Mouse (Mus musculus) midbrain, embryonic 14.5 days (tissue): ENCODE measurements around the gene Trip13. TPM values are rescaled to one million over a fixed set of nuclear protein-coding genes. Genes with fewer than 3 reads are reported as not detected.

Experiments used
- ATAC-seq: fragments of 200-750 bp; cut with Nextera tagmentation; 2 replicates; pipeline ENCODE4 v1.8.0; 2017; ENCODE audit warnings: moderate number of reproducible peaks, moderate library complexity; ENCODE audit not compliant: low FRiP score, low TSS enrichment
- DNase-seq: peaks from one replicate; pipeline ENCODE4 v3.0.0-alpha.2; 2015
- H3K27ac ChIP-seq: fragments of 300-500 bp; sonication (generic); replicated peaks from 2 replicates; pipeline ENCODE4 v1.5.1; 2014; ENCODE audit warnings: mild to moderate bottlenecking, low read depth, low read length, moderate library complexity
- H3K27me3 ChIP-seq: fragments of 300-500 bp; sonication (generic); 2 replicates; pipeline ENCODE4 v1.6.1; 2014; ENCODE audit warnings: low read length, control low read depth, mixed read lengths; ENCODE audit not compliant: control insufficient read depth, insufficient read depth
- H3K36me3 ChIP-seq: fragments of 300-500 bp; sonication (generic); 2 replicates; pipeline ENCODE4 v1.6.1; 2014; ENCODE audit warnings: low read length, control low read depth; ENCODE audit not compliant: control insufficient read depth, insufficient read depth
- H3K4me1 ChIP-seq: fragments of 300-500 bp; sonication (generic); 2 replicates; pipeline ENCODE4 v1.6.1; 2014; ENCODE audit warnings: mild to moderate bottlenecking, antibody characterized with exemption, low read length, control low read depth; ENCODE audit not compliant: control insufficient read depth, insufficient read depth
- H3K4me2 ChIP-seq: fragments of 300-500 bp; sonication (generic); 2 replicates; pipeline ENCODE4 v1.6.1; 2014; ENCODE audit warnings: mild to moderate bottlenecking, low read length, moderate library complexity
- H3K4me3 ChIP-seq: fragments of 300-500 bp; sonication (generic); replicated peaks from 2 replicates; pipeline ENCODE4 v1.5.1; 2014; ENCODE audit warnings: low read depth, low read length
- H3K9ac ChIP-seq: fragments of 300-500 bp; sonication (generic); replicated peaks from 2 replicates; pipeline ENCODE4 v1.6.1; 2014; ENCODE audit warnings: mild to moderate bottlenecking, low read length, moderate library complexity
- H3K9me3 ChIP-seq: fragments of 300-500 bp; sonication (generic); 2 replicates; pipeline ENCODE4 v1.6.1; 2016; ENCODE audit warnings: low read length, control low read depth, mixed read lengths; ENCODE audit not compliant: control insufficient read depth
- WGBS: fragments of 180-500 bp; shearing (Covaris S2); extraction: QIAGEN DNeasy Blood & Tissue Kit; methylation state at CpG from one replicate; pipeline ENCODE4 v1.1.7; 2014; 5-methylcytosine and 5-hydroxymethylcytosine counted together
- polyA plus RNA-seq: library from polyadenylated mRNA; unstranded; fragments of >200 nt; fragmentation: Nextera tagmentation; extraction: Ambion mirVana; gene quantifications from 2 replicates; pipeline ENCODE4 v1.2.1, GENCODE M21; 2014

The Trip13 gene
- polyA plus RNA-seq, 1 experiment from 2014 or later: 13.9 TPM

- Histone ChIP-seq H3K36me3 (peaks cover 96% of the 10 kb centered on the region), H3K9ac (no peak overlapping the region), H3K4me1 (no peaks in the 10 kb centered on the region), H3K9me3 (no peaks in the 10 kb centered on the region), H3K4me2 (no peak overlapping the region), H3K27ac (no peak overlapping the region), H3K4me3 (no peak overlapping the region), H3K27me3 (no peaks in the 10 kb centered on the region)
- WGBS: 84% methylated on average over 6 of the region's 6 CpGs
- DNase-seq (no peak), ATAC-seq (no peak)
Measured at GRCm38 (mm10) chr13:73954666-73955065, 17.1 kb upstream of the Trip13 start.

GRCm38 (mm10) chr13:73953551-73954130 lies 16.1 kb upstream of the Trip13 start:
- Histone ChIP-seq H3K27me3 (no peaks in the 10 kb centered on the region), H3K4me3 (no peak overlapping the region), H3K4me2 (no peak overlapping the region), H3K27ac (no peak overlapping the region), H3K9ac (no peak overlapping the region), H3K36me3 (peaks cover 96% of the 10 kb centered on the region), H3K4me1 (no peaks in the 10 kb centered on the region), H3K9me3 (no peaks in the 10 kb centered on the region)
- DNase-seq (no peak), ATAC-seq (no peak)
- WGBS: 93% methylated on average over 1 of the region's 1 CpGs

GRCm38 (mm10) chr13:73944606-73945005 lies 7.0 kb upstream of the Trip13 start:
- no peak overlapping the region for H3K4me3 ChIP-seq
- no peaks in the 10 kb centered on the region for H3K9me3 ChIP-seq
- H3K4me2 ChIP-seq: no peak overlapping the region
- no peaks in the 10 kb centered on the region for H3K4me1 ChIP-seq
- no peaks in the 10 kb centered on the region for H3K27me3 ChIP-seq
- H3K27ac ChIP-seq: no peak overlapping the region
- no peak overlapping the region for H3K9ac ChIP-seq
- H3K36me3 ChIP-seq: peaks cover 93% of the 10 kb centered on the region
- WGBS: 97% methylated on average over 9 of the region's 9 CpGs
- ATAC-seq (no peak), DNase-seq (no peak)

GRCm38 (mm10) chr13:73939101-73939500 lies 1.5 kb upstream of the Trip13 start:
- 94% methylated on average over 5 of the region's 5 CpGs for WGBS
- no peaks in the 10 kb centered on the region for H3K27me3 ChIP-seq
- H3K36me3 ChIP-seq: peaks cover 45% of the 10 kb centered on the region
- ATAC-seq: no peak
- DNase-seq: no peak
- peaks cover 8% of the 10 kb centered on the region; the same call in 1 of the 2 replicates for H3K4me1 ChIP-seq
- no peak overlapping the region for H3K27ac ChIP-seq
- no peak overlapping the region for H3K4me3 ChIP-seq
- H3K4me2 ChIP-seq: no peak overlapping the region
- no peaks in the 10 kb centered on the region for H3K9me3 ChIP-seq
- H3K9ac ChIP-seq: no peak overlapping the region

GRCm38 (mm10) chr13:73938177-73938560 lies 585 bp upstream of the Trip13 start:
- H3K9ac ChIP-seq: peak overlapping the region; percentile 74
- peak overlapping the region; percentile 86 for H3K4me2 ChIP-seq
- peak overlapping the region; percentile 74 for H3K4me3 ChIP-seq
- DNase-seq: peak; percentile 31
- peak overlapping the region; percentile 89 for H3K27ac ChIP-seq
- no peaks in the 10 kb centered on the region for H3K9me3 ChIP-seq
- no peaks in the 10 kb centered on the region for H3K27me3 ChIP-seq
- H3K4me1 ChIP-seq: peaks cover 8% of the 10 kb centered on the region; the same call in 1 of the 2 replicates
- 48% methylated on average over 13 of the region's 13 CpGs for WGBS
- peak; percentile 8; the same call in 1 of the 2 replicates for ATAC-seq
- H3K36me3 ChIP-seq: peaks cover 36% of the 10 kb centered on the region

- peak; percentile 16; the same call in 1 of the 2 replicates for ATAC-seq
- 16% methylated on average over 5 of the region's 5 CpGs for WGBS
- Histone ChIP-seq H3K27me3 (no peaks in the 10 kb centered on the region), H3K4me2 (peak overlapping the region; percentile 86), H3K27ac (no peak overlapping the region), H3K4me1 (peaks cover 8% of the 10 kb centered on the region; the same call in 1 of the 2 replicates), H3K9me3 (no peaks in the 10 kb centered on the region), H3K4me3 (peak overlapping the region; percentile 74), H3K36me3 (peaks cover 29% of the 10 kb centered on the region), H3K9ac (peak overlapping the region; percentile 74)
- no peak for DNase-seq
Measured at GRCm38 (mm10) chr13:73936938-73937320, 655 bp downstream of the Trip13 start.

GRCm38 (mm10) chr13:73932201-73932600 lies 5.4 kb downstream of the Trip13 start:
- WGBS: 89% methylated on average over 10 of the region's 10 CpGs

GRCm38 (mm10) chr13:73913066-73913465 lies 24.5 kb downstream of the Trip13 start:
- no peak overlapping the region for H3K4me2 ChIP-seq
- no peak overlapping the region for H3K27ac ChIP-seq
- H3K36me3 ChIP-seq: peaks cover 37% of the 10 kb centered on the region
- H3K9me3 ChIP-seq: no peaks in the 10 kb centered on the region
- DNase-seq: no peak
- H3K4me1 ChIP-seq: no peaks in the 10 kb centered on the region
- H3K9ac ChIP-seq: no peak overlapping the region
- H3K27me3 ChIP-seq: no peaks in the 10 kb centered on the region
- ATAC-seq: no peak
- 93% methylated on average over 4 of the region's 4 CpGs for whole genome bisulfite sequencing
- no peak overlapping the region for H3K4me3 ChIP-seq

More at GRCm38 (mm10) chr13:73932201-73932600, 5.4 kb downstream of the Trip13 start:
- Histone ChIP-seq H3K9ac (no peak overlapping the region), H3K36me3 (peaks cover 29% of the 10 kb centered on the region), H3K27me3 (no peaks in the 10 kb centered on the region), H3K4me3 (no peak overlapping the region), H3K27ac (no peak overlapping the region), H3K4me1 (0 out of 2 replicates have a peak, but pooled peaks cover 2% of the 10 kb centered on the region), H3K4me2 (no peak overlapping the region), H3K9me3 (no peaks in the 10 kb centered on the region)
- no peak for DNase-seq
- no peak for ATAC-seq

GRCm38 (mm10) chr13:73907683-73908412 lies 29.7 kb downstream of the Trip13 start:
- Histone ChIP-seq H3K4me2 (no peak overlapping the region), H3K9ac (no peak overlapping the region), H3K27me3 (no peaks in the 10 kb centered on the region), H3K4me3 (no peak overlapping the region), H3K36me3 (peaks cover 3% of the 10 kb centered on the region; the same call in 1 of the 2 replicates), H3K4me1 (no peaks in the 10 kb centered on the region), H3K27ac (no peak overlapping the region), H3K9me3 (no peaks in the 10 kb centered on the region)
- ATAC-seq: peak; percentile 80
- peak; percentile 83 for DNase-seq
- 63% methylated on average over 2 of the region's 2 CpGs for WGBS
